Mouse (Mus musculus) megakaryocyte, adult 5-6 weeks (primary cell): ENCODE results near the gene Qrich1. TPM values are rescaled to one million over a fixed set of nuclear protein-coding genes. Genes with fewer than 3 reads are reported as not detected.

Experiments
- ATAC-seq: 2 replicates; pipeline ENCODE4 v1.8.0; 2016; ENCODE audit warnings: mild to moderate bottlenecking, inconsistent platforms; ENCODE audit not compliant: poor library complexity, severe bottlenecking
- total RNA-seq, 2 experiments: library from RNA; stranded (forward) in 1 of 2; stranded (reverse) in 1 of 2; fragments of 153-499, 151-499 nt in 1 of 2; fragments of 221-1000, 200-1000 nt in 1 of 2; gene quantifications; 2 replicates each; pipeline versions ENCODE4 v1.2.3 to v1.2.4; 2015 to 2017

Gene Qrich1
- total RNA-seq (2015) (68.1 and 74.0 TPM in 2 replicates), total RNA-seq (2017) (97.9 and 109 TPM in 2 replicates)

GRCm38 (mm10) chr9:108516380-108517251 lies at the start of gene Qrich1:
Qrich1 (plus strand) TSS chr9:108516806.
- peak; percentile 94 for ATAC-seq

DNA sequence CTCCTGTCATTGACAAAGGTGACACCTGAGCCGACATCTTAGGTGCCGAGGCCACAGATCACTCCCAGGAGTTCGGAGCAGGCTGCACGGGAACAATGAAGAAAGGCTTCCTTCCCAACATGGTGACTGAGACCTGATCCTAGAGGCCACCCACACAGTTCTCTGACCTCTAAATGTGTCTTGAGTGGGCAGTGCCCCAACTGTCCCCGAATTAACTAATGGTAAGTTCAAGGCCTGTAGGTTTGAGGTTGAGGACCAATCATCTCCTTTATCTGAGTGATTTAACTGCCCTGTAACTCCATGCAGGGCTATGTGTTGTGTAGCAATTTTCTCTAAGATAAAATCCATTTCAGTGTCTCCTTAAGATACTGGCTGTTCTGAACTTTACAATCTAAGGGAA lies 47.2 kb upstream of the Qrich1 start:
- no peak for ATAC-seq

DNA sequence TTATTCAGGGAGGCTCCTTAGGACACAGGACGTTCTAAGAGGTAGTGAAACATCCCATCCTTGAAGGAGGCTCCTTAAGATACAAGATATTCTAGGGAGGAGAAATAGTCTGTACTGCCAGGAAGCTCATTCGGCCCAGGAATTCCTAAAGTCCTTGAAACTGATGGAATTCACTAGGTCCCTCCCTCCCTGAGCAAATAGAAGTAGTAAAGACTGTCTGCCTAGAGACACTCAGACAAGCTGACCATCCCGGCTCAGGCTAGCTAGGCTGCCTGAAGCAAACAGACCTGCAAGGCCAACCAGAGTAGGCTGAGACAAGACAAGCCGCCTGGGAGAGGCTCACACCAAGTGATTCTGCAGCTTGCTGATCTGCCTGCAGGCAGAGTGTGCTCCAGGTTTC lies 46.8 kb upstream of the Qrich1 start:
- no peak for ATAC-seq

GRCm38 (mm10) chr9:108474528-108474927 lies 42.1 kb upstream of the Qrich1 start:
- ATAC-seq = peak; percentile 62

GRCm38 (mm10) chr9:108478638-108479156 lies 37.9 kb upstream of the Qrich1 start:
- ATAC-seq = no peak

GRCm38 (mm10) chr9:108479241-108479640 lies 37.4 kb upstream of the Qrich1 start:
- no peak for ATAC-seq

GRCm38 (mm10) chr9:108479721-108480351 lies 36.8 kb upstream of the Qrich1 start, which contains the start of gene Lamb2:
Lamb2 (plus strand) TSS chr9:108479736.
- no peak for ATAC-seq

DNA sequence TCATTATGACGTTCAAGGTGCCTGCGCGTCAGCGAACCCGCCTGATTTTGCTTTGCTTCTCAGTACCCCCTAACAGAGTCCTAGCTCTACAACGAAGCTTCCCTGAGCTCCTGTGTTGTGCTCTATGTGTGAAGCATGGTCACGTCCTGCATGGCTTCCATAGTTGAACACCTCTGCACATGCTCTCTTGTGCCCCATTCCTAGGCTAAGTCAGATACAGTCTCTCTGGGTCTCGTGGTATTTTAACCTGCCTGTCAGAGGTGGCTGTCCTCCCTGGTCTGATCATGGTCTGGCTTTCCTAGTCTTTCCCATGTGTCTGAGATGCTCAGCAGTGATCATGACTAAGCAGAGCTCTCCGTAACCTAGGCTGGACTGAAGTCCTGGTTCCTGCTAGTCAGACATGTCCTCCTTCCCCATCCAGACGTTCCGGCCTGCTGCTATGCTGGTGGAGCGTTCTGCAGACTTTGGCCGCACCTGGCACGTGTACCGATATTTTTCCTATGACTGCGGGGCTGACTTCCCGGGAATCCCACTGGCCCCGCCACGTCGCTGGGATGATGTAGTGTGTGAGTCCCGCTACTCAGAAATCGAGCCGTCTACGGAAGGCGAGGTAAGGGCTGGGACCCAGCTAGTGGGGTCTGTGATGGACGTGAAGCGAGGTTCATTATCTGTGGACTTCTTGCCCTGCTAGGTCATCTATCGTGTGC lies 35.6 kb upstream of the Qrich1 start:
- ATAC-seq = no peak

DNA sequence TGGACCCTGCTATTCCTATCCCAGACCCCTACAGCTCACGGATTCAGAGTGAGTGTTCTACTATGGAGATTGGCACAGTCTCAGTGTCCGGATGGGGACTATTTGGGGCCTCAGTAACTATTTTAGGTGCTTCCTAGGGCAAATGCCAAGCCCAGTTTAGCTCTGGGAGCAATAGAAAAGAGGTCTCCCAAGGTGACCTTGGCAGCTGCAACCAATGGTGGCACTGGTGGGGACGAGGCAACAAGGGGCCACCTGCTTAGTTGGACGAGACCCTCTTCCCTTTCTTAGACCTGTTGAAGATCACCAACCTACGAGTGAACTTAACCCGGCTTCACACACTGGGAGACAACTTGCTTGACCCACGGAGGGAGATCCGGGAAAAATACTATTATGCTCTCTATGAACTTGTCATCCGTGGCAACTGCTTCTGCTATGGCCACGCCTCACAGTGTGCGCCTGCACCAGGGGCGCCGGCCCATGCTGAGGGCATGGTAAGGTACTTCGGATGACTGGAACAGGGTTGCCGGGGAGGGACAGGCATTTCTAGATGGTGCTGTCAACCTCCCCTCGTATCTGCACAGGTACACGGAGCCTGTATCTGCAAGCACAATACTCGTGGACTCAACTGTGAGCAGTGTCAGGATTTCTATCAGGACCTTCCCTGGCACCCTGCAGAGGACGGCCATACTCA lies 34.9 kb upstream of the Qrich1 start:
- ATAC-seq = no peak

DNA sequence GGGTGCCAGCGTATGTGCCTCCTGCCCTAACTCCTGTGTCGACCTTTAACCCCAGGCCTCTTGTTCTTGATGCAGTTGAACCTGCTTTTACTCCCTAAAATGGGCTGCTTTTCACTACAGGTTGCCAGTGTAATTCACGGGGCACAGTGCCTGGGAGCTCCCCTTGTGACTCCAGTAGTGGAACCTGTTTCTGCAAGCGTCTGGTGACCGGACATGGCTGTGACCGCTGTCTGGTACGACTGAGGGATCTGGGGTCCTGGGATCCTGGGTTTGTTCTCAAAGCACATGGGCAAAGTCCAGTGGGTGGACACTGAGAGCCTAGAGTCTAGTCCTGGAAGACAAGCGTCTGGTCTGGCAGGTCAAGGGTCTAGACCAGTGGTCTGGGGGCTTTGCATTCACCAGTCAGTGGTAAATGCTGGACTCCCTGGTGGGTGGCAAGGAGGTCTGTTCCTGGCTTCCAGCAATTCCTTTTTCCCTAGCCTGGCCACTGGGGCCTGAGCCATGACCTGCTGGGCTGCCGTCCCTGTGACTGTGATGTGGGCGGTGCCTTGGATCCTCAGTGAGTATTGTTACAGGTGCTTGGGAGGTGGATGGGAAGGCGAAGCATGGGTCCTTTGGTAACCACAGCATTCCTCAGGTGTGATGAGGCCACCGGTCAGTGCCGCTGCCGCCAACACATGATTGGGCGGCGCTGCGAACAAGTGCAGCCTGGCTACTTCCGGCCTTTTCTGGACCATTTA lies 33.4 kb upstream of the Qrich1 start:
- ATAC-seq = no peak

- no peak for ATAC-seq
Measured at GRCm38 (mm10) chr9:108484021-108484420, 32.6 kb upstream of the Qrich1 start.

- no peak for ATAC-seq
Measured at GRCm38 (mm10) chr9:108485301-108485875, 31.2 kb upstream of the Qrich1 start.

- ATAC-seq = no peak
Measured at GRCm38 (mm10) chr9:108486973-108487530, 29.6 kb upstream of the Qrich1 start.

GRCm38 (mm10) chr9:108488403-108488802 lies 28.2 kb upstream of the Qrich1 start:
- no peak for ATAC-seq

DNA sequence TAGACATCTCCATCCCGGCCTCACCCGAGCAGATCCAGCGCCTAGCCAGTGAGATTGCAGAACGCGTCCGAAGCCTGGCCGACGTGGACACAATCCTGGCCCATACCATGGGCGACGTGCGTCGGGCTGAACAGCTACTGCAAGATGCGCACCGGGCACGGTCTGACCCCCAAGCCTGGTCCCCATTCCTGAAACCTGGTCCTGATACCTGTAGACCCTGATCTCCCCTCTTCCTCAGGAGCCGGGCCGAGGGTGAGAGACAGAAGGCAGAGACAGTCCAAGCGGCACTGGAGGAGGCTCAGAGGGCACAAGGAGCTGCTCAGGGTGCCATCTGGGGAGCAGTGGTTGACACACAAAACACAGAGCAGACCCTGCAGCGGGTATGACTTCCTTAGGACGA lies 27.4 kb upstream of the Qrich1 start:
- no peak for ATAC-seq

DNA sequence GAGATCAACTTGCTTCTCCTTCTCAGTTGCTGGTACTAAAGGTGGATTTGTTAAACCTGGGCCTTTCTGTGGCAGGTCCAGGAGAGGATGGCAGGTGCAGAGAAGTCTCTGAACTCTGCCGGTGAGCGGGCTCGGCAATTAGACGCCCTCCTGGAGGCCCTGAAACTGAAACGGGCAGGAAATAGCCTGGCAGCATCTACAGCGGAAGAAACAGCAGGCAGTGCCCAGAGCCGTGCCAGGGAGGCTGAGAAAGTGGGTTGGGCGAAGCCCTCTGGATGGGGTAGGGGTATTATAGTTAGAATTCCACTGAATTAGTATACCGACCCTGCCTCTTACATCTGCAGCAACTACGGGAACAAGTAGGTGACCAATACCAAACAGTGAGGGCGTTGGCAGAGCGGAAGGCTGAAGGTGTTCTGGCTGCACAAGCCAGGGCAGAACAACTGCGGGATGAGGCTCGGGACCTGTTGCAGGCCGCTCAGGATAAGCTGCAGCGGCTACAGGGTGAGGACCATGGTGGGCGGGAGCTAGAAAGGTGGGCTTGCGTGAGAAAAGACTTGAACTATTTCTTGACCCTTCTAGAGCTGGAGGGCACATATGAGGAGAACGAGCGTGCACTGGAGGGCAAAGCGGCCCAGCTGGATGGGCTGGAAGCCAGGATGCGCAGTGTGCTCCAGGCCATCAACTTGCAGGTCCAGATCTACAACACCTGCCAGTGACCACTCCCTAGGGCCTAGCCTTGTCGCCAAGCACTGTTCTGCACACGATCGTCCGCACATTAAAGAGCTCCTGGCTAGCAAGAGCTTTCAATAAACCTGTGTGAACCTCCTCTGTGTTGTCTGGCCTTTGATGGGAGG lies 26.7 kb upstream of the Qrich1 start:
- ATAC-seq = no peak

GRCm38 (mm10) chr9:108490559-108491285 lies 25.9 kb upstream of the Qrich1 start, which contains the start of gene Usp19:
Usp19 (plus strand) TSS chr9:108490602.
- peak; percentile 90 for ATAC-seq

GRCm38 (mm10) chr9:108491286-108491580 lies 25.4 kb upstream of the Qrich1 start:
- ATAC-seq = peak; percentile 11
